Mouse (Mus musculus) liver, embryonic 12.5 days (tissue): ENCODE results near the gene Vamp5. TPM values are rescaled to one million over a fixed set of nuclear protein-coding genes. Genes with fewer than 3 reads are reported as not detected.

ENCODE experiments used
- ATAC-seq: fragments of 200-750 bp; cut with Nextera tagmentation; 2 replicates; pipeline ENCODE4 v1.8.0; 2017; ENCODE audit warnings: moderate number of reproducible peaks, mild to moderate bottlenecking, moderate library complexity
- H3K27ac ChIP-seq: fragments of 300-500 bp; sonication (generic); 2 replicates; pipeline ENCODE4 v1.5.1; 2016; ENCODE audit warnings: mild to moderate bottlenecking
- H3K27me3 ChIP-seq: fragments of 300-500 bp; sonication (generic); replicated peaks from 2 replicates; pipeline ENCODE4 v1.6.1; 2016; ENCODE audit warnings: mild to moderate bottlenecking, moderate library complexity
- H3K36me3 ChIP-seq: fragments of 300-500 bp; sonication (generic); 2 replicates; pipeline ENCODE4 v1.6.1; 2016; ENCODE audit warnings: mild to moderate bottlenecking, moderate library complexity
- H3K4me1 ChIP-seq: fragments of 300-500 bp; sonication (generic); 2 replicates; pipeline ENCODE4 v1.6.1; 2016
- H3K4me2 ChIP-seq: fragments of 300-500 bp; sonication (generic); 2 replicates; pipeline ENCODE4 v1.6.1; 2016; ENCODE audit warnings: mild to moderate bottlenecking, moderate library complexity
- H3K4me3 ChIP-seq: fragments of 300-500 bp; sonication (generic); 2 replicates; pipeline ENCODE4 v1.5.1; 2016; ENCODE audit warnings: mild to moderate bottlenecking, moderate library complexity
- H3K9ac ChIP-seq: fragments of 300-500 bp; sonication (generic); 2 replicates; pipeline ENCODE4 v1.6.1; 2016; ENCODE audit warnings: mild to moderate bottlenecking, moderate library complexity
- H3K9me3 ChIP-seq: fragments of 300-500 bp; sonication (generic); replicated peaks from 2 replicates; pipeline ENCODE4 v1.6.1; 2016; ENCODE audit warnings: mild to moderate bottlenecking, moderate library complexity
- WGBS: fragments of 180-500 bp; shearing (Covaris S2); methylation state at CpG from one replicate; pipeline ENCODE4 v1.1.7; 2016; ENCODE audit not compliant: insufficient replicate concordance; 5-methylcytosine and 5-hydroxymethylcytosine counted together
- polyA plus RNA-seq: library from polyadenylated mRNA; unstranded; fragments of >200 nt; fragmentation: Nextera tagmentation; extraction: Ambion mirVana; gene quantifications from 2 replicates; pipeline ENCODE4 v1.2.1, GENCODE M21; 2016

Gene Vamp5
- polyA plus RNA-seq, 1 experiment from 2014 or later, result 109 TPM

GRCm38 (mm10) chr6:72350214-72350613, 30.1 kb downstream of the Vamp5 start:
- Histone ChIP-seq H3K4me3 (no peak overlapping the region), H3K4me1 (peaks cover 79% of the 10 kb centered on the region), H3K4me2 (no peak overlapping the region), H3K27ac (no peak overlapping the region), H3K9me3 (no peaks in the 10 kb centered on the region), H3K9ac (no peak overlapping the region), H3K27me3 (peaks cover 22% of the 10 kb centered on the region), H3K36me3 (peaks cover 33% of the 10 kb centered on the region)
- 78% methylated on average over 2 of the region's 2 CpGs for WGBS
- no peak for ATAC-seq

GRCm38 (mm10) chr6:72348411-72348810, 31.9 kb downstream of the Vamp5 start:
- Histone ChIP-seq H3K36me3 (peaks cover 33% of the 10 kb centered on the region), H3K9ac (peak overlapping the region; percentile 96), H3K27ac (peak overlapping the region; percentile 93), H3K4me2 (peak overlapping the region; percentile 92), H3K4me3 (peak overlapping the region; percentile 95), H3K27me3 (peaks cover 4% of the 10 kb centered on the region; the same call in 1 of the 2 replicates), H3K4me1 (peaks cover 76% of the 10 kb centered on the region), H3K9me3 (no peaks in the 10 kb centered on the region)
- 69% methylated on average over 10 of the region's 10 CpGs for WGBS
- ATAC-seq, result no peak

DNA sequence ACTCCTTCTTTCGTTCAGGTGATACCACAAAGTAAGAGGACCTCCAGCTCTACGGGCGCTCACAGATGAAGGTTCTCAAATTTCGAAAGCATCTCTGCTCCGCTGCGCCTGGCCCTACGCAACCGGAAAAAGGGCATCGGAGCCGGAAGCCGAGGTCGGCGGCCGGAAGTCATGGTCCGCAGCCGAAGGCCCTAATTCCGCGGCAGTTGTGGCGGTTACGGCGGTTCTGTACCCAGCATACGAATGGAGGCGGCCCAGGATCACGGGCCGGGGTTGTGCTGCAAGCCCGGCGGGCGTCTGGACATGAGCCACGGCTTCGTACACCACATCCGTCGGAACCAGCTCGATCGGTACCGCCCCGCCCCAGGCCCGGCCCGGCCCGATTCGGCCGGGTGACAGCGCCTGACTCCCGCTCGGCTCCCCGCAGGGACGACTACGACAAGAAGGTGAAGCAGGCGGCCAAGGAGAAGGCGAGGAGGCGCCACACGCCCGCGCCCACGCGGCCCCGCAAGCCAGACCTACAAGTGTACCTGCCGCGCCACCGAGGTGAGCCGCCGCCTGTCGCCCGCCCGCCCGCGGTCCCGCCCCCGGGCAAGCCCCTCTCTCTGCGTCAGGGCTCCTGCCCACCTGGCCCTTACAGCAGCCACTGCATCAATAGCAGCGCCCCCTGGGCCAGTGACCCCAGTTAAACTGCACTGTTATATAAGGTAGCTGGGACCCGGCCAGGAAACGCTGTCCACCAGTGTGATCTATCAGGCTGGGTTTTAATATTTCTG, 32.9 kb downstream of the Vamp5 start, which contains the start of gene 0610030E20Rik:
Gene 0610030E20Rik (plus strand): TSS at position 152 of the 776 bp plus-strand sequence.
- peaks cover 80% of the 10 kb centered on the region for H3K4me1 ChIP-seq
- no peaks in the 10 kb centered on the region for H3K9me3 ChIP-seq
- H3K27ac ChIP-seq, result peak within 1 kb of the TSS; percentile 93
- H3K4me3 ChIP-seq, result peak within 1 kb of the TSS; percentile 95
- WGBS, result under 1% methylated on average over 72 of the region's 72 CpGs
- peaks cover 38% of the 10 kb centered on the region for H3K36me3 ChIP-seq
- H3K4me2 ChIP-seq, result peak within 1 kb of the TSS; percentile 92
- no peaks in the 10 kb centered on the region for H3K27me3 ChIP-seq
- peak; percentile 64 for ATAC-seq
- peak within 1 kb of the TSS; percentile 96 for H3K9ac ChIP-seq

- peaks cover 80% of the 10 kb centered on the region for H3K4me1 ChIP-seq
- no peaks in the 10 kb centered on the region for H3K9me3 ChIP-seq
- peaks cover 45% of the 10 kb centered on the region for H3K36me3 ChIP-seq
- WGBS, result 62% methylated on average over 4 of the region's 4 CpGs
- peak overlapping the region; percentile 95 for H3K4me3 ChIP-seq
- H3K9ac ChIP-seq, result peak overlapping the region; percentile 96
- H3K27ac ChIP-seq, result peak overlapping the region; percentile 93
- no peak for ATAC-seq
- peak overlapping the region; percentile 92 for H3K4me2 ChIP-seq
- H3K27me3 ChIP-seq, result no peaks in the 10 kb centered on the region
These were observed 34.0 kb downstream of the Vamp5 start for GRCm38 (mm10) chr6:72346261-72346660.

DNA sequence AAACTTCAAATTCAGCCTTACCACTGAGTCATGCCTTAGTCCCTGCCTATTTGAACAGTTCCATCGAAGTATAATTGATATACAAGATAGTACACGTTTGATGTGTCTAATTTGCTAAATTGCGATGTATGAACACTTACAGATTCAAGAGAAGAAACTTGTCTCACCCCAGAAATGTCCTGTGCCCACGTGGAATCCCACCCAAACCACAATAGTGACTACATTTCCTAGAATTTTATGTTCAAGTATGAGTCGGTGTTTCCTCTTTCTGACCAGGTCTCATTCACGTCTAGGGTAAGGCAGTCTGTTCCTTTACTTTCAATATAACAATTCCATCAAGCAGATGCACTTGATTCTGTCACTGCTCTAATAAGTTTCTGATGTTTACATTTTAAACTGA, 34.6 kb downstream of the Vamp5 start:
- H3K27me3 ChIP-seq, result no peaks in the 10 kb centered on the region
- H3K4me3 ChIP-seq, result peak overlapping the region; percentile 86
- peaks cover 80% of the 10 kb centered on the region for H3K4me1 ChIP-seq
- H3K9ac ChIP-seq, result peak overlapping the region; percentile 96
- H3K36me3 ChIP-seq, result peaks cover 45% of the 10 kb centered on the region
- ATAC-seq, result no peak
- H3K4me2 ChIP-seq, result peak overlapping the region; percentile 92
- peak overlapping the region; percentile 93 for H3K27ac ChIP-seq
- H3K9me3 ChIP-seq, result no peaks in the 10 kb centered on the region
- WGBS, result 13% methylated on average over 6 of the region's 6 CpGs

GRCm38 (mm10) chr6:72345074-72345567, 35.1 kb downstream of the Vamp5 start, which contains the start of gene Usp39:
Usp39 (minus strand) TSS chr6:72345184.
- peak; percentile 80 for ATAC-seq

DNA sequence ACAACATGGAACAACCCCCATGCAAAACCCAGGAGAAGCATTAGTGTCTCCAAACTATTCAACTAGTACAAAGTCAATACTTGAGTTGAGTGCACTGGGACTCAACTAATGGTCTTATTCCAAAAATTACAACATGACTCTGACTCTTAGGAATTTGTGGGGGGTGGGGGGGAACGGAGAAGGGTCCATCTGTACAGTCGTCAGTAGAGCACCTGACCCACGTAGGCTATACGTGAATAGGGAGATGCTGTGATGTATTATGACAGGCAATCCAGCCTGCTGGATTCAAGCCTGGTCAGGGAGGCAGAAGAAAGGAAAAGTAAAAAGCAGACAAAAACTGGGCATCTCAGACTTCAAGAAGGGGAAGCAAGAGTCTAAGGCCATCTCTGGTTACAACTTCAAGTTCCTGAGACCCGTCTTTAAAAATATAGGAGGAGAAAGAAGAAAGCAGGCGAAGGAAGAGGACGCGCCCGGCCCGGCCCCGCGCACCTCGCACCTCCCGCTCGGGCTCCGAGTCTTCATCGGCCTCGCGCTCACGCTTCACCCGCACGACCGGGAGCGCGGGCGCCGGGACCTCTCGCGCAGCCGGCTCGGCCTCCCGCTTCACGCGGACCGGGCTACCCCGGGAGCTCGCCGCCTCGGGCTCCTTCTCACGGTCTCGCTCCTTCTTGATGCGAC, 35.7 kb downstream of the Vamp5 start:
- peak overlapping the region; percentile 96 for H3K9ac ChIP-seq
- peak overlapping the region; percentile 92 for H3K4me2 ChIP-seq
- 3% methylated on average over 42 of the region's 42 CpGs for WGBS
- H3K27ac ChIP-seq, result peak overlapping the region; percentile 93
- H3K4me3 ChIP-seq, result peak overlapping the region; percentile 86
- peaks cover 76% of the 10 kb centered on the region for H3K4me1 ChIP-seq
- peak; percentile 72 for ATAC-seq
- H3K36me3 ChIP-seq, result peaks cover 45% of the 10 kb centered on the region
- no peaks in the 10 kb centered on the region for H3K27me3 ChIP-seq
- no peaks in the 10 kb centered on the region for H3K9me3 ChIP-seq

More at GRCm38 (mm10) chr6:72345074-72345567, 35.1 kb downstream of the Vamp5 start, which contains the start of gene Usp39:
- Histone ChIP-seq H3K4me3 (peak within 1 kb of the TSS; percentile 86), H3K4me1 (peaks cover 78% of the 10 kb centered on the region), H3K4me2 (peak within 1 kb of the TSS; percentile 92), H3K27ac (peak within 1 kb of the TSS; percentile 93), H3K36me3 (peaks cover 45% of the 10 kb centered on the region), H3K9me3 (no peaks in the 10 kb centered on the region), H3K9ac (peak within 1 kb of the TSS; percentile 96), H3K27me3 (no peaks in the 10 kb centered on the region)
- under 1% methylated on average over 30 of the region's 30 CpGs for WGBS

DNA sequence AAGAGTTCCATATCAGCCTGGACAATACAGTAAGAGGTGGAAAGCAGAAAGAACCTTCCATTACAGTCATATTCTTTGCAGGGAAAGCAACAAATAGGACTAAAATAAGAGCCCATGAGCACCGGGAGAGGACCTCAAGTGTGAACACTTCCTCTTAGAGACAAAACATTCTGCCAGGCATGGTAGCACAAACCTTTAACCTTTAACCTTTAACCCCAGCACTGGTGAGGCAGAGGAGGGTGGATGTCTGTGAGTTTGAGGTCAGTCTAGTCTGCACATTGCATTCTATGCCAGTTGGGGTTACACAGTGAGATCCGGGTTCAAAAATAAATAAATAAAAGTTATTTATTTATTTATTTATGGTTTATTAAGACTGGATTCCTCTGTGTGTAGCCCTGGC, 39.8 kb downstream of the Vamp5 start:
- H3K27ac ChIP-seq, result no peak overlapping the region
- no peak overlapping the region for H3K4me2 ChIP-seq
- peaks cover 44% of the 10 kb centered on the region for H3K4me1 ChIP-seq
- no peaks in the 10 kb centered on the region for H3K9me3 ChIP-seq
- no peak for ATAC-seq
- no peak overlapping the region for H3K4me3 ChIP-seq
- H3K9ac ChIP-seq, result no peak overlapping the region
- WGBS, result 71% methylated on average over 2 of the region's 2 CpGs
- peaks cover 72% of the 10 kb centered on the region for H3K36me3 ChIP-seq
- H3K27me3 ChIP-seq, result no peaks in the 10 kb centered on the region

DNA sequence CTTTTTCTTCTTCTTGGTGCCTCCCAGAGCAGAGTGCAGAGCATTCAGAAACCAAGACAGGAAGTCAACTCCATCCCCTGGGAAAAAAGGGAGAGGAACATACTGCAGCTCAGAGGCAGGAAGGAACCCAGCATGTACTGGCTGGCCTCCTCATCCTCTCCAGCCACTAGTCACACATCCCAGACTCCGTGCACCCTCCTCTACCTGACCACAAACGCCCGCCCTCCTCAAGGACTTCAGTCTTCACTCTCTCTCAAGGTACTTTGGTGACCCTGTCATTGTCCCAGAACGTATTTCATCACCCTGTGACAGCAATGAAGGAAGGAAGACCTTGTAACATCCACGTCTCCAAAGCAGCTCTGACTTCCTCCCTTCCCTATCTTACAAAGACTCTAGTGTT, 47.2 kb downstream of the Vamp5 start:
- Histone ChIP-seq H3K4me1 (peaks cover 9% of the 10 kb centered on the region), H3K27me3 (no peaks in the 10 kb centered on the region), H3K4me3 (no peak overlapping the region), H3K36me3 (peaks cover 100% of the 10 kb centered on the region), H3K9me3 (no peaks in the 10 kb centered on the region), H3K9ac (no peak overlapping the region), H3K27ac (peak overlapping the region; percentile 37; the same call in 1 of the 2 replicates), H3K4me2 (no peak overlapping the region)
- ATAC-seq, result no peak
- 69% methylated on average over 5 of the region's 5 CpGs for WGBS

DNA sequence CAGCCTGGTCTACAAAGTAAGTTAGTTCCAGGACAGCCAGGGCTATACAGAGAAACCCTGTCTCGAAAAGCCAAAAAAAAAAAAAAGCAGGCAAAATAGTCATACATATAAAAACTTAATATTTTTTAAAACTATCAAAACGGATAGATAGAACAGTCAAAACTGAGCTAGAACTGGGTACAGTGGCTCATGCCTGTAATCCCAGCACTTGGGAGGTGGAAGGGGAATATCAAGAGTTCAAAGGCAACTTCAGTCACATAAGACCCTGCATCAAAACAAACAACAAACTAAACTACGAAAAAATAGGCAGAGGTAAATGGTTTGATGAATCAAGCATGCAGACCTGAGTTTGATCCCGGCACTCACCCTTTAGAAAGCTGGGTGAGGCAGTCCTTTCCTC, 50.1 kb downstream of the Vamp5 start:
- peaks cover 99% of the 10 kb centered on the region for H3K36me3 ChIP-seq
- no peak overlapping the region for H3K9ac ChIP-seq
- no peak overlapping the region for H3K4me3 ChIP-seq
- H3K27ac ChIP-seq, result no peak overlapping the region
- H3K4me2 ChIP-seq, result no peak overlapping the region
- peaks cover 11% of the 10 kb centered on the region for H3K4me1 ChIP-seq
- no peaks in the 10 kb centered on the region for H3K27me3 ChIP-seq
- ATAC-seq, result no peak
- H3K9me3 ChIP-seq, result no peaks in the 10 kb centered on the region
- WGBS, result 85% methylated on average over 4 of the region's 4 CpGs

- Histone ChIP-seq H3K4me2 (no peak overlapping the region), H3K9me3 (no peaks in the 10 kb centered on the region), H3K4me1 (peaks cover 21% of the 10 kb centered on the region), H3K4me3 (no peak overlapping the region), H3K27ac (no peak overlapping the region), H3K9ac (no peak overlapping the region), H3K36me3 (peaks cover 99% of the 10 kb centered on the region), H3K27me3 (no peaks in the 10 kb centered on the region)
- 84% methylated on average over 5 of the region's 5 CpGs for WGBS
- ATAC-seq, result no peak
These were observed 51.2 kb downstream of the Vamp5 start for GRCm38 (mm10) chr6:72329019-72329418.

GRCm38 (mm10) chr6:72326274-72326673, 54.0 kb downstream of the Vamp5 start:
- no peak overlapping the region for H3K4me3 ChIP-seq
- no peak overlapping the region for H3K9ac ChIP-seq
- no peak overlapping the region for H3K4me2 ChIP-seq
- no peak for ATAC-seq
- H3K9me3 ChIP-seq, result no peaks in the 10 kb centered on the region
- WGBS, result 70% methylated on average over 6 of the region's 6 CpGs
- no peaks in the 10 kb centered on the region for H3K27me3 ChIP-seq
- no peak overlapping the region for H3K27ac ChIP-seq
- H3K36me3 ChIP-seq, result peaks cover 99% of the 10 kb centered on the region
- H3K4me1 ChIP-seq, result peaks cover 32% of the 10 kb centered on the region
